Mouse (Mus musculus): Measurements from ENCODE around the gene Heyl.

Gene Heyl

DNA sequence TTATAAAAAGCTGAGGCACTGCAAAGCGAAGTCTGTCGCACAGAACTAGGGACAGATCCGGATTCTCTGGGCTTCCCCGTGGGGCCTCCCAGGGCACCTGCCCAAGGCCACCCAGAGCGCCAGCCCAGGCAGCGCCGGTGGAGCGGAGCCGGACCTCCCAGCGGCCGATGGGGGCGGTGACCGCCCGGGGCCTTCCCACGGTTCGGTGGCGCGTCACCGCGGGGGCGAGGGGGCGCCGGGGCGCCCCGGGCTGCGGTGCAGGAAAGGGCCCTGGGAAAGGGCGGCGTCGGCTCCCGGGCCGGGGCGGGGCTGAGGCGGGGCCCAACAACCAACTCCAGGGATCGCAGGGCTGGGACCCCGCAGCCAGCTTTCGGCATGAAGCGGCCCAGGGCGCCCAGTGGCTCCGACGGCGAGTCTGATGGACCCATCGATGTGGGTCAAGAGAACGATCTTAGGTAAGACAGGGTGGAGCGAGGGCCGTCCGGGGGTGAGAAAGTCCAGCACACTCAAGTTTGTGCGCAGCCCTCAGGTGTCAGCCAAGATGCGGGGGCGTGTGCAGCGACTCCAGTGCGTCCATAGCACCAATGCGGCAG lies at the start of gene Heyl:
Gene Heyl, plus strand, starts transcription at position 65 of the 593 bp plus-strand sequence.
- DNase-seq (ENCODE audit: low spot score): peak; percentile 54

DNA sequence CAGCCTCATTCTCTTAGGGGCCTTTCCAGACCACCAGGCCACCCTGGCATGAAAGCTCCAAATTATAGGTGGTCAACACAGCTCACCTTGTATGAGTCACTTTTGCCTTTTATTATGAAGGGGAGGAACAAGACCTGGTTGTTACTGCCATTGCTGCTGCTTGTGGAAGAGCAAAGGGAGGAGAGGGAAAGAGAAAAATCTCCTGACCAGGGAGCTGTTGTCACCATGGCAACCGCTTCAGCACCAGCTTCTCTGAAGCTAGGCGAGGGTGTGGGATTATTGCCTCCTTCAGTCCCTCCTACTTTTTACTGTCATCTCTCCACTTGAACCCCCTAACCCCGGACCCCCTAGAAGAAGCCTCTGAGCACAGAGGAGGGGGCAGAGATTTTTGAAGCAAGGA lies 48.5 kb upstream of the Heyl start:
- DNase-seq (ENCODE audit: low spot score): no peak

DNA sequence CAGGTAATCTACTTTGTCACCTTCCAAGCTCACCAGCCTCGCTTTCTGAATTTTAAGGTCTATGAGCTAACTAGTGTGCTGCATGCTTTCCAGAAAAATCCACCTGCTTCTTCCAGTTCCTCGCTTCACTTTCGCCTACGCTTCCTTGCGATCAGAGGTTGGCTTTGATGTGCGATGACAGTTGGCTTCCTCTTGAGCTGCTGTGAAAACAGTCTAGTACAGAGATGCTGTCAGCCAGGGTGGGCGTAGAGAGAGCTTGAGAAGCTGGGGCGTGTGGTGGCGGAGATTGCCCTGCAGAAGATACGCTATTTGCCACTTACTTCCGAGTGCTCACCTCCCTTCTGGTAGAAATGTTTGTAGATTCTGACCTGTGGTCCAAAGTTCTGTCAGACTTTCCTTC lies 41.0 kb upstream of the Heyl start:
- DNase-seq (ENCODE audit: low spot score): no peak

DNA sequence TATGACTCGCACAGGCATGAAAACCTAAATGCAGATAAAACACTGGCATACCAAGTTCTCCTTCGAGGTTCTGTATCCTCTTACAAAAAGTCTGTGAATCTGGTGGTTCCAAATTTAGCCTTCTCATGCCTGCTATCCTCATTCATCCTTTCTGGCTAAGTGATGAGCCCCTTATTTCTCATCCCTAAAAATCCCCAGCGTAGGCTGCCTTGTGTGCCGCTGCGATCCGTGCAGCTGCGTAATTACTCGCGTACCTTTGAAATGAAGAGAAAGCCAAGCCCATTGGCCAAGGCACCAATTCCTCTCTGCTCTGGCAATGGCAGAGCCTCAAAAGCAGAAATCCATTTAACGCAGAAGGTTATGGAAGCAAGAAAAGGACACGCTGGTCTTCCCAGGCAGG lies 39.6 kb upstream of the Heyl start:
- DNase-seq (ENCODE audit: low spot score): no peak

DNA sequence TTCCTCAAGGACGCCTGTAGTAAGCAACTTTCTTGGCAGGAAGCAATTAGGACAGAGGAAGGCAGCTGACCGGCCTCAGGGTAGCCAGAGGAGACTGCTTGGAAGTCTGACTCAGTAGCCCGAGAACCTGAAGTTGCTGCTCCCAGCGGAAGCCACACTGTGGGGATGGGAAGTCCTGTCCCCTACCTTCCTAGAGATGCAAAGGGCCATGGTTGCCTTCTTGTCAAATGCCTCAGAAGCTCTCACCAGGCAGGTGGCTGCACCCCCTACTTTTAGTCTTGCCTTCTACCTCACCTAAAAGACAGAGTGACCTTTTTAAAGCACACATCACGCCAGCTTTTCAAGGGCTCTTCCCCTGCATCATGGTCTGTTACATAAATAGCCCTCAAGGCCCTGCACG lies 36.7 kb upstream of the Heyl start:
- DNase-seq (ENCODE audit: low spot score): no peak

DNA sequence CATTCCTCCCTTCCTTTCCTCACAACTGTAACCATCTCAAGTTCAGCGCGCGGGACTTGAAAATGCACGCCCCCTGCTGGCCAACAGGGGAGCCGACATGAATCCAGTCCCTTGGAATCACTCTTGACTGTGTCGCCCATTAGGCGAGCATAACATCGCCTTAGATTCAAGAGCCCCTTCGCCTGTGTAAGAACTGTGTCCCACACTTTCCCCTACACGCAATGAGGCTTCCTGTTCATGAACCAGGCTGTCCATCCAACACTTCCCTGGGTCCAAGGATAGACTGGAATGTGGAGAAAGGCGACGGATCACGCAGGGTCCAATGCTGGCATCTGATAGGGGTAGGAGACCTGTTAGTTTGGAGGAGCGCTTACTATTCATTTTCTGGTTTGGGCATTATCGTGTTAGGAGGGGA lies 32.6 kb upstream of the Heyl start:
- peak; percentile 60 for DNase-seq (ENCODE audit: low spot score)

DNA sequence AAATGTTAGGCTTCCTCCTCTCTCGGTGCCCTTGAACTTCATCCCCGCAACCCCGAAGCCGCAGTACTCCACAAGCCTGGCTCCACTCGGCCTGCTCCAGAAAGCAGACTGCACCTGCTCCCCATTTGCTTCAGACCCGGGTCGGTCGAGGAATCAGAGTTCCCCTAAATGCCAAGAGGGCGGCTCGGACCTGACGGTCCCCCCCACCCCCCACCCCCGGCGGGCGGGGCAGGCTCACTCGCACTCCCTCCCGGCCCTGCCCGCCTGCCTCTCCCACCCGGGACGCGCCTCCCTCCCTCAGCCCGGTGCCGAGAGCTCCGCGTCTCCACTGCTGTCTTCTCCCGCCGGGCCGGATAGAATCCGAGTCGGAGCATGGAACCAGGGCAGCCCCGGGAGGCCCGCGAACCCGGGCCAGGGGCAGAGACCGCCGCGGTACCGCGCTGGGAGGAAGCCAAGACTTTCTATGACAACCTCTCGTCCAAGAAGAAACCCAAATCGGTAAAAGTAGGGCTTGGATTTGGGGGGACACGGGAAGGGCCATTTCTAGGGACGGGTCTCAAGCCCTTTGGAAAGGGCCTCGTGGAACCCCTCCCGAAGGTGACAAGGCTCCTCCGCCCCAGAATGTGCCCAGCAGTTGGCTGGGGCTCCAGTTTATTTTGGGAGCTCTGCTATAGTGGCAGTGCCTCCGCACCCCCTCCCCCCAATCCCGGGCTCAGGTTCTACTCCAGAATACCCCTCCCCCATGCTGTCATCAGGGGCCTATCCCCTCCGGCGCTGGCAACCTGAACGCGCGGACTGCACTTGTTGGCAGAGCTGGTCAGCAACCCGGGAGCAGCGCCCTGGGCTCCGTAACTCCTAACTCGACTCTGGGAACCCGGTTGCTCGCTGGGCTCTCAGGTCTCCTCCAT lies 31.9 kb upstream of the Heyl start, which contains the start of gene Nt5c1a:
Gene Nt5c1a, plus strand, starts transcription at position 319 of the 908 bp plus-strand sequence.
- DNase-seq (ENCODE audit: low spot score): no peak

DNA sequence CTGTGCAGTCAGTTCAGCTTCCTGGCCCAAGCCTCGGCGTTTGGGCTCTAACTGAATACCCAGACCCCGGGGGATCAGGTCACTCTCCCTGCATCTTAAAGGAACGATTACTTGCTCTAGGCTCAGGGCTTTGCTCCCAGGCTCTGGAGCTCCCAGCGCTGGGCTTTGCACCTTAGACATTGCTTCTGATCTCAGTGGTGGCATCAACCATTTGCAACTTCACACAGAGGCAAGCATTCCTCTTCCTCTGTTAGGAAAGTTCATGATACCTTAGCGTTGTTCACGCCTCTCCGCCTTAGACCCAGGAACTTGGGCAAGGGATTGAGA lies 31.3 kb upstream of the Heyl start:
- no peak for DNase-seq (ENCODE audit: low spot score)

DNA sequence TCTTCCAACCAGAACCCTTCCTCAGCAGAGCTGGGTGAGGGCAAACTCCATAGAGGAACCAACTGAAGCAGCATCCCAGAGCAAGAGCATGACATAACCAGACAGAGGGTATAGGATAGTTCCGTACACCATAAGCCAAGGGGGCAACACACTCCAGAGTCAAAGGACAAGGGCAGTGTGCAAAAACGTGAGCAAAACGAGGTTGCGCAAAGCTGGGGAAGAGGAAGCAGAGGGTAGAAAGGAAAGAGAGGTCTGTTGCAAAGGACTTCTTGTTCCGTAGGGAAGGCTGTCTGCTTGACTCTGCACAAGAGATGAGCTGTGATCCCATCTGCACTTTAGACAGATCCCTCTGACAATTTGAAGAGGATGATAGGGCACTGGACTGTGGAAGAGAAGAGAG lies 26.0 kb upstream of the Heyl start:
- no peak for DNase-seq (ENCODE audit: low spot score)

DNA sequence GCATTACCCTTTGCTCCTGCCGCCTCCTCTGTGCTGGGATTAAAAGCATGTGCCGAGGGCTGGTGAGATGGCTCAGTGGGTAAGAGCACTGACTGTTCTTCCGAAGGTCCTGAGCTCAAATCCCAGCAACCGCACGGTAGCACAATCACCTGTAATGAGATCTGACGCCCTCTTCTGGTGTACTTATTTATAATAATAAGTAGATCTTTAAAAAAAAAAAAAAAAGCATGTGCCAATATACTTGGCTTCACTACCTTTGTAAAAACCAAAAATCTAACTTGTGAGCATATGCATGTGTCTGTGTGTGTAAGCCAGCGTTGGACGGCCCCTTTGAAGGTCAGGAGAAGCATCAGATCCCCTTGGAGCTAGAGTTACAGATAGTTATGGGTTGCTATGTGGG lies 22.4 kb upstream of the Heyl start:
- no peak for DNase-seq (ENCODE audit: low spot score)

DNA sequence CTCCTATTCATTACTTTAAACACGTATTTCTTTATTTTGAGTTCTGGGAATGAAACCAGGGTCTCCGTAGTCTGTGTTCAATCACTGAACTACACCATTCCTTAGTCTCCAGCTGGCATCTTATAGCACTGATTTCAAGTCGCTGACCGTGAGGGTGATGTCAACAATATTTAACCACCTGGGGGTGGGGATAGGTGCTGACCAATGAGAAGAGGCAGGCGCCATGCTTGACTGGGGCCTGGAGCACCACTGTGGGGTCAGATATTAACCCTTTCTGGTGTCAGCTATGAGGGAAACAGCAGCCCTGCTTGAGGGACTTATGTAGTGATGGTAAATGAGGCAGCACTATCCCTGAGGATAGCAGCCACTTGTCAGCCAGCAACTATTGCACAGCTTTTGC lies 21.9 kb upstream of the Heyl start:
- DNase-seq (ENCODE audit: low spot score): no peak

DNA sequence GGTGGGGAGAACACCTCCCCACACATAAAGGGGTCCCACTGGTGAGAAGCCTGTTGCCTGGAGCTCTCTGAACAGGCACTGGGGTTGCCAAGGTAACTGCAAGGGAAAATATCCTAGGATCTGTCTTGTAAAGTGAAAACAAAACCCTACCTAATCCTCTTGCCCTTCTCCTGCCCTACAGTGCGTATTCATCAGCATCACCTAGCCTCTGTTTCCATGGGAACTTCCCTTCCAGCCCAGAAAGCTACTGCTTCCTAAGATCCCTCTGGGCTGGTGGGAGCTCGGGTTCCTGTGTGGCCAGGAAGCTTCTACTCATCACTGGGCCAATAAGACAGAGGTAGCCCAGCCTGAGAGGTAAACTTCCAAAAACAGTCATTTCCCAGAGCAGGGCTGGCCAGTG lies 21.0 kb upstream of the Heyl start:
- no peak for DNase-seq (ENCODE audit: low spot score)

DNA sequence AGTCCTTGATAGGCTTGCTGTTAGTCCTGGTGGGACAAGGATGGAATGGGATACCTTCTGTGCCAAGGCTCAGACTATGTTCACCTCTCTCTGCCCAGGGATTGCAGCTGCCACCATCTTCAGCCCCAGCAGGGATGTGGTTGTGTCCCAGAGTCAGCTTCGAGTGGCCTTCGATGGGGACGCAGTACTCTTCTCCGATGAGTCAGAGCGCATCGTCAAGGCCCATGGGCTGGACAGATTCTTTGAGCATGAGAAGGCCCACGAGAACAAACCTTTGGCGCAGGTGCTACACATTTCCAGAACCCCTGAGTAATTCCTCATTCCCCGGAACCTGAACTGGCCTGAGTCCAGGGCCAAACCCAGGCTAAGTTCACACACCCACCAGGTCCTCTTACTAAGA lies 19.4 kb upstream of the Heyl start:
- DNase-seq (ENCODE audit: low spot score): no peak

DNA sequence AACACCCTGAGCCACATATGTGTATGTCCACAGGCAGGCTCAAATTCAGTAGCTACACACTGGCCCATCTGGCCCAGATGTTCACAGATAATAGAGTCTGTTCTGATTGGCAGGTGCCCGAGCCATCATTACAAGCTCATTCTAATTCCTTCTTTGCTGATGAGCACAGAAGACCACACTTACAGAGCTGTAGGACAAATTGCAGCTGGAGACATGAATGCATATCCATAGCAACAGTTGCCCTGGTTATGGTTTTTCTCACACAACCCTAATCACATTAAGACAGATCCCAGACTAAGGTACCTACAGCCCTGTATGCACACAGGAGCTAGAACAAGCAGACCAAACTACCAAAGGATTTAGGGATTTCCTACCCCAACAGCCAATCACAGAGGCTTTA lies 18.0 kb upstream of the Heyl start:
- DNase-seq (ENCODE audit: low spot score): no peak

DNA sequence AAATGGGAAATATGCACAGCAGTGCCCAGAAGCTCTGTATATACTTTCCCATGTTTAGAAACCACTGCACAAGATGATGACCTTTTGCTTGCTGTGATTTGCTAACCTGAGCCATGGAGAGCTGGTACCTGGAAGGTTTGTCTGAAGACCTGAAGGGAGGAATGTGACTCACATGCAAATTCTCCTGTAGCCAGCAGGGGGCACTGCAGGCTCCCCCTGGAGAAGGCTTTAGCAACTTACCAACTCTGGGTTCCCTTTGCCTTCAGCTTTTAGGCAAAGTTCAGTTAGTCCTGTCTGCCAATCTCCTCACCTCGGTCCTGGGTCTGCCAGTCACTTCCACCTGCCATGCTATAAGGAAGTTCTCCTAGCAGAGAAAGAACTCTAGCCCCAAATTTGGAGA lies 16.6 kb upstream of the Heyl start:
- no peak for DNase-seq (ENCODE audit: low spot score)

DNA sequence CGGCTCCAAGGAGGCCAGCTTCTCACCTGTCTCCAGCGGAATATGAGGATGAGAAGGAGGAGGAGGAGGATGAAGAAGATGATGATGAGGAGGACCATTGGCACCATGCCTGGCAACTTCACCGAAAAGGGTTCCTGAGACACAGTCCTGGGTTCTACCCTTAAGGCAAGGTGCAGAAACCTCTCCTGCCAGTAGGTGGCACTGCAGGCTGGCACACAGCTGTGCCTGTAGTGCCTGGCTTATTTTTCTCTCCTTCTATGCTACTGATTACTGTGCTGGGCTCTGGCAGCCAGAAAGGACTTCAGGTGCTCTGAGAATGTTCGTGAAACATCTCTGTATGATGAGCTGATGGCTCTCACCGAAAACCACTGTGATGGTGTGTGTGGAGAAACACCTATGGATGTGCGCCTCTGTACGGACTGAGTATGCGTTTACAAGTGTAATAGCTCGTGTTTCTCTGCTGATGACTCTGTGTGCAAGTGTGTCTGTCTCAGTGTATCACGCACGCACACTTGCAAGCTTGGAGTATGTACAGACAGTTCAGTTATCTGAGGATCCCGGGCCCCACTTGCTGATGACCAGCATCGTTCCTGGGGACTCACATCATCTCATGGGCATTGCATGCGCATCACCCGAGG lies 13.5 kb upstream of the Heyl start:
- peak; percentile 78 for DNase-seq (ENCODE audit: low spot score)

DNA sequence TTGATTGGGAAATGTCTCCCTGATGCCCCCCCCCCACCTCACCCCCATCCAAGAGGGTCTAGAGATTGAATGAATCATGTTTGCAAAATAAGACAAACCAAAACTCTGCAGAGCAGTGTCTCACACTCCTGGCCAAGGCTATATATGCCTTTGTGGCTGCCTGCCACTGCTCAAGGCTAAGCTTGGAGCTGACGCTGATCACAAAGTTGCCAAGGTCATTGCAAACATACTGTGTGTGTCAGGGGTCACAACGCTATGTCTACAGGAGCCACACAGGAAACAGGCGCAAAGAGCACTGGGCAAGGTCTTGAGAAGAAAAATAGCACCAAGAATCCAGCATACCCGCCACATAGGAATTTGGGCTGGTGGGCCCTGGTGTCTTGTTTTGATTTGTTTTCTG lies 12.7 kb upstream of the Heyl start:
- DNase-seq (ENCODE audit: low spot score): no peak

DNA sequence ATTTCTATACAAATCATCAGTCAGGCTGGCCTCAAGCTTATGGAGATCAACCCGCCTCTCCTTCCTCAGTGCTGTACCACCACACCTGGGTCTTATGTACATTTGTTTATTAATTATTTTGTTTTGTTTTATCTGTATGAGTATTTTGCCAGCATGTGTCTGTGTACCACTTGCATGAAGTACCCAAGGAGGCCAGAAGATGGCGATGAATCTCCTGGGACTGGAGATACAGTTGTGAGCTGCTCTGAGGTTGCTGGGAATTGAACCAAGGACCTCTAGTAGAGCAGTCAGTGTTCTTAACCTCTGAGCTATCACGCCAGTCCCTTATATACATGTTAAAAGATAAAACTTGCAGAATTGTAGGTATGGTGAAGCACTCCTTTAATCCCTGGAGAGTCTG lies 10.0 kb upstream of the Heyl start:
- no peak for DNase-seq (ENCODE audit: low spot score)

DNA sequence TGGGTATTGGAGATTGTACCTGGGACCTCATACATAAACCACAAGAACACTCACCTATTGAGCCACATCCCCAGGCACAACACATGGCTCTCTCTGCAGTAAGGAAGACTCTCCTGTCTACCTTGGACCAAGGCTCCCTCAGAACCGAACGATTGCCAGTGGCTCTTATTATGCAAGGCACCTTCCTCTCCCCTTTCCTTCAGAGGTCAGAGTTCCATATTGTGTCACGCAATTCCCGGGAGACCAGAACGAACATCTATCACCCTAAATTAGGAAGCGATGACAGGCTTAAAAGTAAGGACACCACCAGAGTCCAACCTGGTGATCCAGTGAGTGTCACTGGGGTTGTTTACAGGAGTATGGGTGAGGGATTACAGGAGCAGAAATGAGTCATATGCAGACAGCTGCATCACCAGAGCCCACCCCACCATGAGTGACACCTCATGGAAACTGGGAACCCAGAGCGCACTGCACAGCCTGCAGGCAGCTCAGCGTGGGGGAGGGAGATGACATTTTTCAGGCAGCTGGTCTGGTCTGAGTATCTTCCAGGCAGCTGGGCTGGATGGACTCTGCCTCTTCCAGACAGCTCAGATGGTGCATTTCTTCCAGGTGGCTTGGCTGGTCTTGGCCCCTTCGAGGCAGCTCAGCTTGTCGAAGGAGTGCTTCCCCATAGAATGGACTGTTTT lies 7.5 kb upstream of the Heyl start:
- no peak for DNase-seq (ENCODE audit: low spot score)

DNA sequence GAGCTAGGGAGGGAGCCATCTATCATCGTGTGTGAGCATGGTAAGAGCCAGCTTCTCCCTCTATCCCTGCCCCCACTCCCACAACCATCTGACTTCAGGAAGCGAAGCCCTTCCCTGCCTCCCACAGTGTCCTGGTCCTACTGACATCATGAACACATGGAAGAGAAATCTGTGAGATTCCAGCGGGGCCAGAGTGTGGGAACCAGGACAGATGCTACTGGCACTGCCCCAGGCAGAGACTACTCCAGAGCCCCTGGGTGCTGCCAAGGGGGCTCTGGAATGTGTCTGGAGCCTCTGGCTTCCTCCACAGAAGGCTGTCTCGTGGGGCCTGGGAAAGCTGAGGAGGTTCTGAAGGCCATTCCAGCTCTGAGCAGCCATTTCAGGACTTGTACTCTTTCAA lies 5.6 kb upstream of the Heyl start:
- no peak for DNase-seq (ENCODE audit: low spot score)

DNA sequence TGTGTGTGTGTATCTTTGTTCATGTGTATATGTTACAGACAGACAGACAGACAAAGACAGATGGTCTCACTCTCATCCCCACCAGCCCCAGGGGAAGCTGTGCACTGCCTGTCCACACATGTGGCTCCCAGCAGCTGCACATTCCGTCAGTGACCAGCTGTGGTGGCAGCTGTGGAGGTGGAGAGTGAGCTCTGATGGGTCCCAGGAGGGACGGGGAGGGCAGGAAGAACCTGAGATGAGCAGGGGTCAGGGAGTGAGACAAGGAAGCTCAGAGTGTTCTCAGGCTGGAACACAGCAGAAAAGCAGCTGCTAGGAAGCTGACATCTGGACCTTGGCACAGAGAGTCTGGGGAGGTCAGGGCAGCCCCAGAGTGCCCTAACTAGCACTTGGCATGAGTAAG lies 5.1 kb upstream of the Heyl start:
- DNase-seq (ENCODE audit: low spot score): no peak

DNA sequence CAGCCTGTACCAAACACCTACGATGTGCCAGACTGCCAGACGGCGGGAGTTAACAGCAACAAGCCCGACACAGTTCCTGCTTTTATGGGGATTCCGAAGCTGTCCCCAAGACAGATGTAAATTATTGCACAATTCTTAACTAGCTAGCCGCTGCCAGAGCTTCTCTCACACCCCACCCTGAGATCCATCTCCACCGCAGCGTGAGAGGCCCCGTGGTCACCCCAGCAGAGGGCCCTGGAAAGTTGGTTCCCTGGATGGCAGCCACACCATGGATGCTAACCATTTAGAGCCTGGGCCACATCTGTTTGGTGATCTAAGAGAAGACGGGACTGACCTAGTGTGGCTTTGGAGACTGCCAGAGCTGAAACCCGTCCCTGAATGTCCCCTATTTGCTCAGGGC lies 4.2 kb upstream of the Heyl start:
- no peak for DNase-seq (ENCODE audit: low spot score)

DNA sequence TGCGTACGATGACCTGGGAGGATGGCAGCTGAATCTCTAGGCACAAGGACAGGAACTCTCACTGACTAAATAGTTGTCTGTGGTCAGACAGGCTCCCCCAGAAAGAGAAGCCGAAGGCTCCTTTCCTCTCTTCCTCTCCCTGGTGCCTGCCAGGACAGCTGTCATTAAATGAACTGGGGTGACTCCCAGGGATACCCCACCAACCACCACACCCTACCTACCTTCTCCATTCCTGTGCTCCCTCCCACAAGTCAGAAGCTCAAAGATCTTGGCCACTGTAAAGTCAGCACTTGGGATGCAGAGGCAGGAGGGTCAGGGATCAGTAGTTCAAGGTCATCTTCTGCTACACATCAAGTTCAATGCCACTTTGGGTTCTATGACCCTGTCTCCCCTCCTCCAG lies 515 bp upstream of the Heyl start:
- no peak for DNase-seq (ENCODE audit: low spot score)
